Mouse (Mus musculus): ENCODE results near the gene Smyd2.

Gene Smyd2

DNA sequence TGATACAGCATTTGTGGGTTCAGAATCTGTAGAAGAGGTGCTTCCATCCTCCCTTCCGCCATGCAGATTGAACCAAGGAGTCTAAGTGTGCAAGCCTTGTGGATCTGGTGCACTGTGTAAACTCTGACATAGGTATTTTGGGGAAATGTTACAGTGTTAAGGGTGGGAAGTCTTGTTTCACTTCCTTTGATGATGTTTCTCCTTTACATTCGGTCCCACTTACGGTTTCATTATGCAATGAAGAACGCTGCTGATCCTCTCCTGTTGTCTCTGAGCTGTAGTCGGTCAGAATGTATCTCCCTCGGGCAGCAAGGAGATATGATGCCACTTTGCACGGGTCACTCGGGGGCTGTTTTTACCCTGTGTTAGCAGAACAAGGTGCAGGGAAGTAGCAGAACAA lies 50.5 kb downstream of the Smyd2 start:
- no peak for DNase-seq (ENCODE audit: low read depth, low spot score)

- DNase-seq (ENCODE audit: low read depth, low spot score), result no peak
These were observed 51.6 kb downstream of the Smyd2 start for GRCm38 (mm10) chr1:189870539-189870938.

DNA sequence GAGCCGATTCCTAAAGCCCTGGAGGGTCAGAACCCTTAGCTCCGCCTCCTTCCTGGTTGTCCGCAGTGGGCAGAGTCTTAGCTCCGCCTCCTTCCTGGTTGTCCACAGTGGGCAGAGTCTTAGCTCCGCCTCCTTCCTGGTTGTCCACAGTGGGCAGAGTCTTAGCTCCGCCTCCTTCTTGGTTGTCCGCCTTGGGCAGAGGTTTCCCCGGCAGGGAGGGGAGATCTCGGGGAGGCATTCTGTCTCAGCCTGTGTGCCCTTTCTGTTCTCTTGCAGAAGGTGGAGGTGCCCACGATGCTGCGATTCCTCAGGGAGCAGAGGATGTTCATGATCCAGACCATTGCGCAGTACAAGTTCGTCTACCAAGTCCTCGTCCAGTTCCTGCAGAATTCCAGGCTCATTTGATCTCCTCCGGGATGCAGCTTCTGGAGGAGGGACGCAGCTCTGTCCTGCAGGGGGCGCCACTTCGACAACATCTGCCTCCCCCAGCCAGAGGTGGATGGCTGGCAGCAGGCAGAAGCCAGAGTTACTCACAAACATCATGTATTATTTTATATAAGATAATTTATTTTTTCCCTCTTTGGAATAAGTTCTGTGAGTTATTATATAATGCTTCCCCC lies 52.4 kb downstream of the Smyd2 start:
- no peak for DNase-seq (ENCODE audit: low read depth, low spot score)

- DNase-seq (ENCODE audit: low read depth, low spot score), result no peak
These were observed 54.1 kb downstream of the Smyd2 start for GRCm38 (mm10) chr1:189868036-189868435.

DNA sequence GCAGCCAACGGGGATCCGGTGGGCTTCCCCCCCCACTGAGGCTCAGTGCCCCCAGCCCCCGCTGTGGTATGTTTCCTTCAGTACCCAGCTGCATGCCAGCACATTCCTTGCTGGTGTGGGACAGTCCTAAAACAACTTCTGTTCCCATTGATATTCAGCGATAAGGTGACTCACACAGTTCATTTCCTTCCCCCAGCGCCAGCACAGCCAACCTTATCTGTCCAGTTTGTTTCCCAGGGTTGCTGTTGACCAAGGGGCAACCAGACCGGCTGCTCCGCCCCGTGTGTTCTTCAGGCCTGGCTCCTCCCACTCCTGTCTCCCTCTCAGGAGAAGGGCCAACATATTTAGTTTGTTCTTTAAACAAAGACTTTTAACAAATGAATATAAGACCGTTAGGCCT lies 54.7 kb downstream of the Smyd2 start:
- DNase-seq (ENCODE audit: low read depth, low spot score), result no peak

GRCm38 (mm10) chr1:189867034-189867433 lies 55.1 kb downstream of the Smyd2 start:
- DNase-seq (ENCODE audit: low read depth, low spot score), result no peak

GRCm38 (mm10) chr1:189866621-189867020 lies 55.5 kb downstream of the Smyd2 start:
- DNase-seq (ENCODE audit: low read depth, low spot score), result no peak

DNA sequence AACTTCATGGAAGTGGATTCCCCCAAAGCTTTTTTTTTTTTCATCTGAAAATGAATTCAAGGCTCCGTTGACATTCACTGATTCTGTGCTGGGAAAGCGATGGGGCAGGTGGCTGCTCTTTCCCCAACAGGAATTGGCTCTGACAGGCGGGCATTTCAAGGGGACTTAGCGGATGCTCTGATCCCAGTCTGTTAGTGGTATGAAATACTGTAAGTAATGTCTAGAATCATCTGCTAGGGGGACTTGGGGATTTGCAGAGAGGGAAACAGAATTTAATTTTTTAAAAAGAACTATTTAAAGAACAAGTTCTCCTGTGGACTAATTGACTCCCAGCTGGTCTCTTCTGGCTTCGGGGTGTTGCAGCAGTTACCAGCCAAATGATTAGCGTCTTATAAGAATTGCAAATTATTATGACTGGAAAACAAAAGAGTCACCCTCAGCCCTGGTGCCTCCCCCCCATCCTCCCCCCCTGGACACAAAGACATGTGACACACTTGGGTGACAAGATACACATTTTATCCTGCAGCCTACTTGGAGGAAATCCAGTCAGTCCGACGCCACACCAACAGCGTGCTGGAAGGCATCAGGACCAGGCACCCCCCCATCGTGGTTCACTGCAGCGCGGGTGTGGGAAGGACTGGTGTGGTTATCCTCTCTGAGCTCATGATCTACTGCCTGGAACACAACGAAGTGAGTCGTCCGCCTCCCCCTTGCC lies 57.2 kb downstream of the Smyd2 start:
- peak; percentile 16 for DNase-seq (ENCODE audit: low read depth, low spot score)

- no peak for DNase-seq (ENCODE audit: low read depth, low spot score)
These were observed 57.9 kb downstream of the Smyd2 start for GRCm38 (mm10) chr1:189864301-189864700.

- DNase-seq (ENCODE audit: low read depth, low spot score), result no peak
These were observed 58.4 kb downstream of the Smyd2 start for GRCm38 (mm10) chr1:189863727-189864126.

DNA sequence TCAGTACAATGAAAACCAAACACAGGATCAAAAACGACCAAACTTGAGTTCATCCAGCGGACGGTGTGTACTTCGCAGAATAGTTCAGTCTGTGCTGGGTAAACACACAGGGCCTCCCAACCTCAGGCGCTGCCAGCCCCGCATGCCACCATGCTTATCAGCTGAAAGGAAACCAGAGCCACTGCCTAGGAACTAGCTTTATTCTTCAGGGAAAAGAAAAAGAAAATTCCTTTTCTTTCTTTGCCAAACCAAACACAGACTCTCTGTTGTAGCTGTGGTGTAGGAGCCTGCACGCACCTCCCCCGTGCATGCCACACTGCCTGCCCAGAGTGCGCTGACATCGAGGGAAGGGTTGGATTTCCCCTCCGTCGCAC lies 61.2 kb downstream of the Smyd2 start:
- DNase-seq (ENCODE audit: low read depth, low spot score), result no peak

- no peak for DNase-seq (ENCODE audit: low read depth, low spot score)
These were observed 61.8 kb downstream of the Smyd2 start for GRCm38 (mm10) chr1:189860112-189860941.

- no peak for DNase-seq (ENCODE audit: low read depth, low spot score)
These were observed 63.8 kb downstream of the Smyd2 start for GRCm38 (mm10) chr1:189858377-189858776.

DNA sequence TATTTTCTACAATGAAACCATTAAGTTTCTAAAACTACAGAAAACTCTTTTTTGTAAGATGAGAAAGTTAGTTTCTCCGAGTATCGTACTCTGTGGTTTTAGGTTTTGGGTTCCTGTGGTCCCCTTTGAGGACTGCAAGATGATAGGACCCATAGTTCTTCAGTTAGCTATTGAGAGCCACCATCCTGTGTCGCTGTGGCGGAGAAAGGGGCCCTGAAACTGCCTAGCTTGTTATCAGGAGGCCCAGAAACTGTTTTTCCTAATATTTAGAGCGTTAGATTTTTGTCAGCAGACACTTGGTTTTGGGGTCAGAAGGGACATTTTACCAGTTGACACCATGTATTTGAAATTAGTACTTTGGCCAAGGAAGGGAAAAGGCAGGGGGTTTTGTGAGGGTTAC lies 66.4 kb downstream of the Smyd2 start:
- no peak for DNase-seq (ENCODE audit: low read depth, low spot score)

DNA sequence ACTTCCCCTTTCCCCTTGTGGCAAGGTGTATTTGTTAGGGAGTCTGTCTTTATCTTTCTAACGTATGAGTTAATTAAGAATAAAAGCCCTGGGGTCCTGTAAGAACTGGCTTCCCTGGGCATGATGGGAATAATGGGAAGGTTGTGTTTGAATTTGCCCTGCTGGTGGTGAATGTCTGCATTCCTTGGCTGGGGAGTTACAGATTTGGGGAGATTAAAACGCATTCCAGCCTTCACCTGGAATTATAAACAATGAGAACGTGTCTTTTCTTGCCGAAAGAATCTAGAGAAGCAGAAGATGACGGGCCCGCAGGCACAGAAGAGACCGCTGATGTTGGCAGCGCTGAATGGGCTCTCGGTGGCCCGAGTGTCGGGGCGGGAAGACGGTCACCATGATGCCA lies 67.5 kb downstream of the Smyd2 start:
- no peak for DNase-seq (ENCODE audit: low read depth, low spot score)

DNA sequence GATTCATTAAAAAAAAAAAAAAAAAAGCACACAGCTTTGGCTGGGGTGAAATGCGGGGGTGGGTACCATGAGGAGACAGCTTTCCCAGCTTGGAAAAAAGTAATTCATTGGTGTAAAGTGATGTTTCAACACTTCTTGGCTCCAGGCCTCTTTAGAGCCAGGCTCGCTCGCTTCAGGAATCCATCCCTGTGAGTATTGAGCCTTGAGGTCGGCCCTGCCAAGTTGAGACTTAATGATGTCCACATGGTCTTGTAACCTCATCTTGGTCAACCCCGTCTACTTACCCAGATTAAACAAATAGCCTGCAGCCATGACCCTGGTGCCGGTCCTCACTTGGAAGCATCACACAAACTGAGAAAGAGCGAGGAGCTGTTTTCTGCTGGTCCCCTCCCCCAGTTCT lies 69.7 kb downstream of the Smyd2 start:
- no peak for DNase-seq (ENCODE audit: low read depth, low spot score)

DNA sequence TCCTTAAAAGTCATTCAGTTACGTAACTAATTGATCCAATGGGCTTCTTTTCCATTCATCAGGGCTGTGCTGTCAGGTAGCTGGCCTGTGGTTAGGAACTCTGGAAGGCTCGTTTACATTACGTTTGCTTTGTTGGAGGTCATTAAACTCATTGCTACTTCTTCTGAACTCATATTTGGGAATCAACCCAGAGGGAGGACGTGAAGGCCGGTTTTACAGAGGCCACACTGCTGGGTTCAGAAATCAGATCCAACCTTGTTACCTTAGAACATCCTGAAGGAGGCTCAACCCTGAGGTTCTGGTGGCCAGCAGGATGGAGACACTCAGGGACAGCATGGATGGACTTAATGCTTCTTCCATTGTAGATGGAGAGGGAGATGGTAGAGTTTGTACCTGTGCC lies 70.1 kb downstream of the Smyd2 start:
- DNase-seq (ENCODE audit: low read depth, low spot score), result no peak

GRCm38 (mm10) chr1:189849550-189849949 lies 72.6 kb downstream of the Smyd2 start:
- no peak for DNase-seq (ENCODE audit: low read depth, low spot score)

DNA sequence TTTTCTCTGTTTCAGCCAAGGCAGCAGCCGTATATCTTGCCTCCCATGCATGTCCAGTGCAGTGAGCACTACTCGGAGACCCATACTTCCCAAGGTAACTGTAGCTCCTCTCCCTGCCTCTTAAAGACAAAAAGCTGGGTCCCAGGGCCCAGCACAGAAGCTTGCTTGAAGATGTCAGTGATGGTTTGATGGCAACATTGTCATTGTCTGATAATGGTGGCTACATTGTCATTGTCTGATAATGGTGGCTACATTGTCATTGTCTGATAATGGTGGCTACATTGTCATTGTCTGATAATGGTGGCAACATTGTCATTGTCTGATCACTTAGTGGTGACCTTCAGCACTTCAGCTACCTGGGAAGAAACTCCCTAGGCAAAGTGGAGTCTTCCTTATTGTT lies 75.8 kb downstream of the Smyd2 start:
- DNase-seq (ENCODE audit: low read depth, low spot score), result no peak

- DNase-seq (ENCODE audit: low read depth, low spot score), result no peak
These were observed 88.0 kb downstream of the Smyd2 start for GRCm38 (mm10) chr1:189834166-189834565.

DNA sequence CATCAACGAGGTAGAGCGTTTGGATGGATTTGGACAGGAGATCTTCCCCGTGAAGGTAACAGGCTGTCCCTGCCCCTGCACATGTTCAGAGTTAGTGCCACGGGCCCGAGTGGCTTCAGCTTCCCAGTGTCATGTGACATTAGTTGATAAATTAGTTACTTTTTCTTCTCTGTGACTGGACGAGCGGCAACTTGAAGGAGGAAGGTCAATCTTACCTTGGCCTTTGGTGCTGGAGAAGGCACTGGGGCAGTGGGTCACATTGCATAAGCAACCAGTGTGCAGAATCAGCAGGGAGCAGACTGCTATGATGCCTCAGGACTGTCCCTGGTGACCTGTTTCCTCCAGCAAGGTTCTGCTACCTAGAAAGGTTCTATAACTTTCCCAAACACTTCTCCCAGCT lies 88.8 kb downstream of the Smyd2 start:
- DNase-seq (ENCODE audit: low read depth, low spot score), result no peak

DNA sequence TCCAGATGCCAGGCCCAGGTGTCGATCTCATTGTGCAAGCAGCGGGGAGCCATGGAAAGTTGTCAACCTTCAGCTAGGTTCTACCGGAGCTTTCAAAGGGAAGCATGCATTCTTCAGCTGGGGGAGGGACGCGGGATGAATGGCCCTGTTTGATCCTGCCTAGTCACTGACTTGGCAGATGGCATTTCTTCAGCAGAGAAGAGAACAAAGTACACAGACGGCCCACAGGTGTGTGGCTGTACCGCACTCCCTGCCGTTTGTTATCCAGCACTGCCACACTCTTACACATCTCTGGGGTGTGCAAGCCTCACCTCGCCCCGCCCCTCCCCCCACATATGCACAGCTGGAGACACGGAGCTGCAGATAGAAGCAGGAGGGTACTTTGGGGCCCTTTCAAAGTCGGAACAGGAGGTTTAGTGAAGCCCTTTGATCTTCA lies 91.3 kb downstream of the Smyd2 start:
- DNase-seq (ENCODE audit: low read depth, low spot score), result no peak
